Mouse (Mus musculus): ENCODE results near the gene Polr1c. TPM values are rescaled to one million over a fixed set of nuclear protein-coding genes. Genes with fewer than 3 reads are reported as not detected.

The Polr1c gene
- total and polyA plus RNA-seq, 2 experiments from 2014 or later = 54.7 to 55.5 TPM

- TF ChIP-seq CTCF (IDR thresholded peaks at IDR 0.05) = no peak
- DNase-seq (ENCODE audit: low spot score) (no peak), ATAC-seq (ENCODE audit: low FRiP score) (no peak)
- peaks cover 42% of the 10 kb centered on the region for H3K36me3 ChIP-seq (ENCODE audit: insufficient read depth, low read length)
- H3K27me3 ChIP-seq (ENCODE audit: insufficient read depth, low read length) = no peaks in the 10 kb centered on the region
- no peaks in the 10 kb centered on the region for H3K4me1 ChIP-seq (ENCODE audit: insufficient read depth, low read length)
- 93% methylated on average over 5 of the region's 5 CpGs for WGBS
- H3K9ac ChIP-seq (replicated peaks; ENCODE audit: low read length, poor library complexity, severe bottlenecking) = no peak overlapping the region
- no peaks in the 10 kb centered on the region for H3K9me3 ChIP-seq (ENCODE audit: low read length)
- no peak overlapping the region for H3K4me2 ChIP-seq (ENCODE audit: low read depth, low read length, poor library complexity, severe bottlenecking)
- H3K4me3 ChIP-seq (ENCODE audit: low read depth, low read length) = no peak overlapping the region
- H3K27ac ChIP-seq (ENCODE audit: low read depth, low read length) = no peak overlapping the region
These were observed 14.4 kb upstream of the Polr1c start for GRCm38 (mm10) chr17:46262201-46262694.

DNA sequence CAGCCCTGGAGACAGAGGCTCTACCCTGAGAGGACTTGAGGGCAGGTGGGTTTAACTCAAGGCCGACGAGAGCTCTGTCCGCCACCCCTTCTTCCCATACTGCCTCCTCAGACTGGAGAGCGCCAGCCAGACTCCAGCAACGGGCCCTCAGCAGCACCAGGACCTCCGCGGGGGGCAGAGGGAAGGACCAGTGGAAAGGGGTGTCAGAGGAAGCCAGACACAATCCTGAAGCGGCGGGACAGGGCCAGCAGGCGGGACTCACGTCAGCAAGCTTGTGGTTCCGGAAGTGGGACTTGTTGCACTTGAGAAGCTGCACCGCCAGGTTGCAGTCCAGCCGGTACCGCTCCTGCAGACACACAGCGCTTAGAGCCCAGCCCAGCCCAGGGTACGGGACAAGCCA is 11.8 kb upstream of the Polr1c start:
- no peak overlapping the region for H3K9ac ChIP-seq (replicated peaks; ENCODE audit: low read length, poor library complexity, severe bottlenecking)
- 89% methylated on average over 17 of the region's 17 CpGs for WGBS
- H3K4me1 ChIP-seq (ENCODE audit: insufficient read depth, low read length) = peaks cover 6% of the 10 kb centered on the region; the same call in 1 of the 2 replicates
- H3K4me3 ChIP-seq (ENCODE audit: low read depth, low read length) = no peak overlapping the region
- H3K27me3 ChIP-seq (ENCODE audit: insufficient read depth, low read length) = no peaks in the 10 kb centered on the region
- no peaks in the 10 kb centered on the region for H3K9me3 ChIP-seq (ENCODE audit: low read length)
- peaks cover 49% of the 10 kb centered on the region for H3K36me3 ChIP-seq (ENCODE audit: insufficient read depth, low read length)
- DNase-seq (ENCODE audit: low spot score) = no peak
- TF ChIP-seq CTCF (IDR thresholded peaks at IDR 0.05) = no peak
- ATAC-seq (ENCODE audit: low FRiP score) = no peak
- no peak overlapping the region for H3K4me2 ChIP-seq (ENCODE audit: low read depth, low read length, poor library complexity, severe bottlenecking)
- no peak overlapping the region for H3K27ac ChIP-seq (ENCODE audit: low read depth, low read length)

- H3K4me2 ChIP-seq (ENCODE audit: low read depth, low read length, poor library complexity, severe bottlenecking) = no peak overlapping the region
- ATAC-seq (ENCODE audit: low FRiP score) (no peak), DNase-seq (ENCODE audit: low spot score) (no peak)
- H3K4me3 ChIP-seq (ENCODE audit: low read depth, low read length) = no peak overlapping the region
- H3K9me3 ChIP-seq (ENCODE audit: low read length) = no peaks in the 10 kb centered on the region
- H3K36me3 ChIP-seq (ENCODE audit: insufficient read depth, low read length) = peaks cover 37% of the 10 kb centered on the region
- no peak overlapping the region for H3K27ac ChIP-seq (ENCODE audit: low read depth, low read length)
- H3K4me1 ChIP-seq (ENCODE audit: insufficient read depth, low read length) = peaks cover 6% of the 10 kb centered on the region; the same call in 1 of the 2 replicates
- 77% methylated on average over 30 of the region's 30 CpGs for WGBS
- no peak for TF ChIP-seq CTCF (IDR thresholded peaks at IDR 0.05)
- no peaks in the 10 kb centered on the region for H3K27me3 ChIP-seq (ENCODE audit: insufficient read depth, low read length)
- no peak overlapping the region for H3K9ac ChIP-seq (replicated peaks; ENCODE audit: low read length, poor library complexity, severe bottlenecking)
These were observed 10.6 kb upstream of the Polr1c start for GRCm38 (mm10) chr17:46258279-46259053.

- WGBS = 26% methylated on average over 6 of the region's 6 CpGs
- peak overlapping the region; percentile 86 for H3K9ac ChIP-seq (replicated peaks; ENCODE audit: low read length, poor library complexity, severe bottlenecking)
- H3K36me3 ChIP-seq (ENCODE audit: insufficient read depth, low read length) = peaks cover 42% of the 10 kb centered on the region
- no peaks in the 10 kb centered on the region for H3K27me3 ChIP-seq (ENCODE audit: insufficient read depth, low read length)
- no peak overlapping the region for H3K27ac ChIP-seq (ENCODE audit: low read depth, low read length)
- H3K4me3 ChIP-seq (ENCODE audit: low read depth, low read length) = peak overlapping the region; percentile 87
- no peak for DNase-seq (ENCODE audit: low spot score)
- H3K4me1 ChIP-seq (ENCODE audit: insufficient read depth, low read length) = peaks cover 11% of the 10 kb centered on the region; the same call in 1 of the 2 replicates
- no peak for TF ChIP-seq CTCF (IDR thresholded peaks at IDR 0.05)
- H3K9me3 ChIP-seq (ENCODE audit: low read length) = no peaks in the 10 kb centered on the region
- H3K4me2 ChIP-seq (ENCODE audit: low read depth, low read length, poor library complexity, severe bottlenecking) = peak overlapping the region; percentile 84
- ATAC-seq (ENCODE audit: low FRiP score) = no peak
These were observed 7.3 kb upstream of the Polr1c start for GRCm38 (mm10) chr17:46255147-46255546.

DNA sequence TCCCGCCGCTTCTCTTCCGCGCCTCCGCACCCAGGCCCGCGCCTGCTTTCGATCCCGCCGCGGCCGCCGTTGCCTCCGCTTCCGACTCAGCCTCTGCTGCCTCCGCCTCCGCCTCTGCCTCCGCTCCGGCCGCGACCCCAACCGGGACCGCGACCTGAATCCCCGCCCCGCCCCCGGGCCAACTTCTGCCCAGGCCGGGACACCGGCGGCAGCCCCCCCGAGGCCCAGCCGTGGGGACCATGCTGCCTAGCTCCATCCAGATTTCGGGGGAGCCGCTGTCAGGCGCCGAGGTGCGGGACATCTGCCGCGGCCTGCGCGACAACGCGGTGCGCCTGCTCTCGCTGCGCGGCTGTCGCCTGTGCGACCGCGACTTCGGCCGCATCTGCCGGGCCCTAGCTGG is 6.3 kb upstream of the Polr1c start:
- Histone ChIP-seq H3K4me3 (ENCODE audit: low read depth, low read length) (peak overlapping the region; percentile 87), H3K27ac (ENCODE audit: low read depth, low read length) (peak overlapping the region; percentile 78), H3K4me1 (ENCODE audit: insufficient read depth, low read length) (peaks cover 11% of the 10 kb centered on the region; the same call in 1 of the 2 replicates), H3K36me3 (ENCODE audit: insufficient read depth, low read length) (peaks cover 50% of the 10 kb centered on the region), H3K4me2 (ENCODE audit: low read depth, low read length, poor library complexity, severe bottlenecking) (peak overlapping the region; percentile 84), H3K27me3 (ENCODE audit: insufficient read depth, low read length) (no peaks in the 10 kb centered on the region), H3K9ac (replicated peaks; ENCODE audit: low read length, poor library complexity, severe bottlenecking) (peak overlapping the region; percentile 86), H3K9me3 (ENCODE audit: low read length) (no peaks in the 10 kb centered on the region)
- TF ChIP-seq CTCF (IDR thresholded peaks at IDR 0.05) = no peak
- ATAC-seq (ENCODE audit: low FRiP score) (peak; percentile 29), DNase-seq (ENCODE audit: low spot score) (no peak)
- WGBS = under 1% methylated on average over 46 of the region's 54 CpGs

GRCm38 (mm10) chr17:46253452-46254084 is 5.7 kb upstream of the Polr1c start, which contains the start of gene Lrrc73:
TSS of gene Lrrc73 (plus strand) at chr17:46253531.
- Histone ChIP-seq H3K4me2 (ENCODE audit: low read depth, low read length, poor library complexity, severe bottlenecking) (peak within 1 kb of the TSS; percentile 84), H3K9me3 (ENCODE audit: low read length) (no peaks in the 10 kb centered on the region), H3K9ac (replicated peaks; ENCODE audit: low read length, poor library complexity, severe bottlenecking) (peak within 1 kb of the TSS; percentile 86), H3K36me3 (ENCODE audit: insufficient read depth, low read length) (peaks cover 45% of the 10 kb centered on the region), H3K27me3 (ENCODE audit: insufficient read depth, low read length) (no peaks in the 10 kb centered on the region), H3K27ac (ENCODE audit: low read depth, low read length) (peak within 1 kb of the TSS; percentile 78), H3K4me3 (ENCODE audit: low read depth, low read length) (peak within 1 kb of the TSS; percentile 87), H3K4me1 (ENCODE audit: insufficient read depth, low read length) (peaks cover 11% of the 10 kb centered on the region; the same call in 1 of the 2 replicates)
- DNase-seq (ENCODE audit: low spot score) (peak; percentile 93), ATAC-seq (ENCODE audit: low FRiP score) (peak; percentile 85)
- WGBS = 2% methylated on average over 42 of the region's 48 CpGs
- no peak for TF ChIP-seq CTCF (IDR thresholded peaks at IDR 0.05)
